Mouse (Mus musculus) gastrocnemius, adult 8-10 months (tissue): ENCODE data around the gene Gm7980. TPM values are rescaled to one million over a fixed set of nuclear protein-coding genes. Genes with fewer than 3 reads are reported as not detected.
"Not testable (repeated sequence)": the region's sequence is repeated elsewhere in the genome, so short reads cannot be mapped to it uniquely, and the experiment has no call there.

ENCODE experiments used
- DNase-seq, 2 experiments: peaks; one replicate each; pipeline ENCODE4 v3.0.0; 2022; ENCODE audit warnings: low spot score in 2 of 2
- total RNA-seq, 4 experiments: library from RNA; stranded (reverse); gene quantifications; 2 replicates each; pipeline ENCODE4 v1.2.4; 2022

Gm7980 gene
- not detected for total RNA-seq

DNA sequence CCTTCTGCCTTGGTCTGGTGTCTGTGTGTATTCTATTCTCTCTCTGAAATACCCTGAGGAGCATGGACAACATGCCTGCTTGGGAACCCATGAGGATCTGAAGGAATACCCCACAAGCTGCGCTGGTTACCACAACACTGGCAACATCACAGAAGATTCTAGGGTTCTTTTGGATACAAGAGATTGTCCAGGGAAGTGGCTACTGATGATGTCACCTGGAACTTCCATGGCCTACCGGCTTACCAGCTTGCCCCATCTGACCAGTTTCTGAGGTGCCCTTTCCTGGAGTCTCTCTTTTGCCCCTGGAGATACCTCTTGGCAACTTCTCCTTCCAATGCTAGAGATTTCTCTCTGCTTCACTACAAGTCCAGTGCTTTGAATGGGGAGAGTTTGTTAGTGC, at the start of gene Gm7980:
Gene Gm7980 (minus strand): TSS at position 101 of the 400 bp plus-strand sequence.
- DNase-seq = not testable (repeated sequence)

GRCm38 (mm10) chr14:41943695-41944094, 36.6 kb upstream of the Gm7980 start, which contains the start of gene 1700024B05Rik:
Gene 1700024B05Rik, plus strand, starts transcription at chr14:41943995.
- DNase-seq = not testable (repeated sequence)

GRCm38 (mm10) chr14:41924649-41925048, 17.6 kb upstream of the Gm7980 start, which contains the start of gene 1700049E17Rik1:
Gene 1700049E17Rik1, plus strand, starts transcription at chr14:41924949.
- not testable (repeated sequence) for DNase-seq

Other genes starting within 250 kb of the Gm7980 start
- gene Gm8068, start 205.4 kb downstream of the Gm7980 start, total RNA-seq = not detected
- not detected for gene Gm7929, start 156.7 kb downstream of the Gm7980 start, total RNA-seq
- gene Gm47189, start 134.8 kb downstream of the Gm7980 start, total RNA-seq = not detected
- not detected for gene 1700049E17Rik1, start 17.7 kb upstream of the Gm7980 start, total RNA-seq
- not detected for gene 1700024B05Rik, start 36.7 kb upstream of the Gm7980 start, total RNA-seq
- not detected for gene Gm6401, start 60.6 kb upstream of the Gm7980 start, total RNA-seq
- gene Gm3543, start 76.0 kb upstream of the Gm7980 start, total RNA-seq = not detected
- gene Gm7951, start 210.1 kb upstream of the Gm7980 start, total RNA-seq = not detected